In genomic region chr10:60834949-60835348, GRCm38 (mm10) we compare ENCODE assay signal across 9 mouse cellular contexts. TPM values are rescaled to one million over a fixed set of nuclear protein-coding genes. Genes with fewer than 3 reads are reported as not detected.
DNase-seq lines count a peak whose midpoint lies in the region; ATAC-seq lines count a peak whose summit lies in the region.
"Had no signal": no experiment of that assay in that cellular context is flagged by ENCODE, and none has a peak within 500 bp of the region (broad histone marks: within the 10 kb centered on the region; RNA-seq: fewer than 3 reads in every experiment).

No protein-coding gene starts in this region.

- peaks cover 19% of the 10 kb centered on the region for H3K27me3 ChIP-seq in intestine, embryonic 14.5 days (replicated peaks; ENCODE audit: control insufficient read depth, insufficient read depth, low read length)
- H3K27me3 ChIP-seq in intestine, embryonic 16.5 days (replicated peaks; ENCODE audit: control insufficient read depth, insufficient read depth, low read length), result 0 out of 2 replicates have a peak, but pooled peaks cover 3% of the 10 kb centered on the region

- H3K9me3 ChIP-seq in intestine, embryonic 14.5 days (ENCODE audit: control insufficient read depth, low read length), result no peaks in the 10 kb centered on the region
- H3K9me3 ChIP-seq in intestine, embryonic 16.5 days (ENCODE audit: control insufficient read depth, low read length), result no peaks in the 10 kb centered on the region
- H3K9me3 ChIP-seq: lung, embryonic 15.5 days had no signal

- WGBS in intestine, embryonic 14.5 days, result 4% methylated on average over 13 of the region's 13 CpGs
- WGBS in intestine, embryonic 16.5 days, result 6% methylated on average over 13 of the region's 13 CpGs

- no peak overlapping the region for H3K9ac ChIP-seq in intestine, embryonic 14.5 days (ENCODE audit: low read length)
- H3K9ac ChIP-seq in intestine, embryonic 16.5 days (ENCODE audit: low read depth, low read length), result no peak overlapping the region
- H3K9ac ChIP-seq: lung, embryonic 15.5 days had no signal

- DNase-seq in intestine, embryonic 14.5 days (ENCODE audit: low spot score), result peak; percentile 86
- DNase-seq in ES-CJ7 (ENCODE audit: low read depth, low spot score), result peak; percentile 47
- DNase-seq in cerebellum, adult 11-12 months, result peak; percentile 76
- peak; percentile 44 to 62 for DNase-seq in gastrocnemius, adult 8-10 months (ENCODE audit: low spot score in 2 of 2)
- DNase-seq in layer of hippocampus, postnatal 10 days (ENCODE audit: low spot score in 2 of 2), result peak; percentile 83 to 86
- peak; percentile 77 for DNase-seq in mesoderm, embryonic 11.5 days (ENCODE audit: low read depth, low spot score)
- peak; percentile 63 for DNase-seq in testis, postnatal 14 days (ENCODE audit: low spot score)

- no peaks in the 10 kb centered on the region for H3K36me3 ChIP-seq in intestine, embryonic 14.5 days (ENCODE audit: control insufficient read depth, insufficient read depth, low read length)
- H3K36me3 ChIP-seq in intestine, embryonic 16.5 days (ENCODE audit: control insufficient read depth, insufficient read depth, low read length), result no peaks in the 10 kb centered on the region
- H3K36me3 ChIP-seq: lung, embryonic 15.5 days had no signal

- no peak overlapping the region for H3K4me3 ChIP-seq in intestine, embryonic 14.5 days (ENCODE audit: low read depth, low read length)
- no peak overlapping the region for H3K4me3 ChIP-seq in intestine, embryonic 16.5 days (ENCODE audit: low read length)
- H3K4me3 ChIP-seq: lung, embryonic 15.5 days had no signal

- no peak overlapping the region for H3K27ac ChIP-seq in intestine, embryonic 14.5 days (ENCODE audit: low read depth)
- no peak overlapping the region for H3K27ac ChIP-seq in intestine, embryonic 16.5 days (ENCODE audit: low read length)
- H3K27ac ChIP-seq: lung, embryonic 15.5 days had no signal

- peaks cover 11% of the 10 kb centered on the region for H3K4me1 ChIP-seq in intestine, embryonic 14.5 days (replicated peaks; ENCODE audit: control insufficient read depth, insufficient read depth, low read length)
- H3K4me1 ChIP-seq in intestine, embryonic 16.5 days (ENCODE audit: control insufficient read depth, insufficient read depth, low read length), result peaks cover 14% of the 10 kb centered on the region

- ATAC-seq in intestine, embryonic 14.5 days (replicated peaks; ENCODE audit: low FRiP score, low TSS enrichment, low read depth), result no peak
- no peak for ATAC-seq in intestine, embryonic 16.5 days

- no peak overlapping the region for H3K4me2 ChIP-seq in intestine, embryonic 14.5 days (ENCODE audit: low read length)
- H3K4me2 ChIP-seq in intestine, embryonic 16.5 days (ENCODE audit: low read depth, low read length), result no peak overlapping the region
- H3K4me2 ChIP-seq: lung, embryonic 15.5 days had no signal

RNA-seq across cellular contexts. Expression of gene Unc5b, which starts 3.6 kb away (rescaled TPM):
- polyA plus RNA-seq in intestine, embryonic 14.5 days (2014; fragmentation: Nextera tagmentation; extraction: Ambion mirVana), result 5.0 and 5.2 TPM in 2 replicates
- polyA plus RNA-seq in intestine, embryonic 16.5 days (2015; fragmentation: Nextera tagmentation; extraction: Ambion mirVana), result 4.3 and 4.6 TPM in 2 replicates
- 1 to 10 TPM; 1.1 to 2.4 (median 1.8) TPM for total RNA-seq in gastrocnemius, adult 8-10 months (2022)
- 1 to 10 TPM; 8.4 to 9.8 TPM for total RNA-seq in layer of hippocampus, postnatal 10 days (2021)
